ENCODE assay signal across 8 mouse cellular contexts in genomic region chr1:86430056-86430455, GRCm38 (mm10). TPM values are rescaled to one million over a fixed set of nuclear protein-coding genes. Genes with fewer than 3 reads are reported as not detected.
DNase-seq lines count a peak whose midpoint lies in the region; ATAC-seq and TF ChIP-seq lines count a peak whose summit lies in the region.

No protein-coding gene starts in this region.

- peaks cover 7% of the 10 kb centered on the region for H3K4me1 ChIP-seq in lung, adult 2 months (ENCODE audit: control insufficient read depth, insufficient read depth, low read length)

- WGBS in lung, adult 2 months, result 47% methylated on average over 2 of the region's 2 CpGs

- no peak for TF ChIP-seq POLR2A in brain, embryonic 14.5 days (IDR thresholded peaks at IDR 0.05; ENCODE audit: borderline replicate concordance, extremely low read depth, insufficient read depth, insufficient read length, poor library complexity, severe bottlenecking)
- no peak for TF ChIP-seq POLR2A in lung, adult 2 months (IDR thresholded peaks at IDR 0.05; ENCODE audit: borderline replicate concordance, extremely low read depth, low read depth, low read length)

- TF ChIP-seq CTCF in brain, embryonic 14.5 days (IDR thresholded peaks at IDR 0.05; ENCODE audit: borderline replicate concordance, extremely low read depth, insufficient read depth, insufficient read length), result peak; percentile 89
- TF ChIP-seq CTCF in lung, adult 2 months (IDR thresholded peaks at IDR 0.05; ENCODE audit: insufficient read depth, low read length), result peak; percentile 73

- no peak overlapping the region for H3K4me3 ChIP-seq in lung, adult 2 months (replicated peaks; ENCODE audit: extremely low read depth, low read depth, low read length)

- ATAC-seq in CD4-positive, CD25-positive, alpha-beta regulatory T cell, adult 4 months, result peak; percentile 57

- peak; percentile 68 to 91 for DNase-seq in adrenal gland, adult (ENCODE audit: inconsistent age in 2 of 2, low spot score in 1 of 2)
- DNase-seq in adrenal gland, postnatal 4 days (ENCODE audit: low spot score in 2 of 2), result no peak
- DNase-seq in brain, embryonic 14.5 days (ENCODE audit: low read depth), result peak; percentile 90
- peak; percentile 85 for DNase-seq in forelimb bud, embryonic 11.5 days (ENCODE audit: low read depth, low spot score)
- peak; percentile 81 for DNase-seq in kidney, postnatal 14 days
- DNase-seq in lung, adult 2 months, result peak; percentile 71
- peak; percentile 68 to 71 for DNase-seq in right cerebral cortex, postnatal 36 days (ENCODE audit: low spot score in 2 of 2)

RNA-seq across cellular contexts. Expression of gene Tex44, which starts 3.9 kb away (rescaled TPM):
- not detected for total RNA-seq in adrenal gland, postnatal 4 days (2021)
- polyA plus RNA-seq in CD4-positive, CD25-positive, alpha-beta regulatory T cell, adult 4 months (2017; shearing (Covaris generic)), result not detected
- not detected in 2 replicates for polyA plus RNA-seq in brain, embryonic 14.5 days (2012; rRNA removed)
- 0.11 and 0.12 TPM in 2 replicates for polyA plus RNA-seq in lung, adult 2 months (2012; rRNA removed)

RNA-seq across cellular contexts. Expression of gene Nmur1, which starts 4.0 kb away (rescaled TPM):
- not detected for total RNA-seq in adrenal gland, postnatal 4 days (2021)
- 1 to 10 TPM; 1.5 to 4.0 TPM for polyA plus RNA-seq in CD4-positive, CD25-positive, alpha-beta regulatory T cell, adult 4 months (2017; shearing (Covaris generic))
- 0.09 and 0.11 TPM in 2 replicates for polyA plus RNA-seq in brain, embryonic 14.5 days (2012; rRNA removed)
- 2.9 TPM in 2 replicates for polyA plus RNA-seq in lung, adult 2 months (2012; rRNA removed)

Comparison
In these comparisons a context has a peak if more than half of its experiments do, and no peak if none do; other contexts are left out.
1. DNase-seq: peak in adrenal gland, adult (2 of 2), brain, embryonic 14.5 days (single experiment), forelimb bud, embryonic 11.5 days (single experiment), kidney, postnatal 14 days (single experiment), lung, adult 2 months (single experiment) and right cerebral cortex, postnatal 36 days (2 of 2); none in adrenal gland, postnatal 4 days (0 of 2).